Mouse (Mus musculus): ENCODE measurements at regions not wholly inside any gene's neighbourhood (a gene's known extent, or its start where the extent isn't known, plus 50 kb on each side); places are given as distances from the start of the nearest gene placed in this dataset.
A peak's percentile ranks its signal among the peaks of the same experiment; 100 is the strongest.

GRCm38 (mm10) chr16:87645526-87646434 lies 53.0 kb upstream of the Bach1 start:
- ATAC-seq (peak; percentile 76), DNase-seq (ENCODE audit: low spot score) (peak; percentile 55)
- Histone ChIP-seq H3K4me1 (ENCODE audit: insufficient read depth, low read length) (no peaks in the 10 kb centered on the region), H3K27ac (no peak overlapping the region), H3K9ac (replicated peaks; ENCODE audit: low read length) (no peak overlapping the region), H3K4me2 (ENCODE audit: low read depth, low read length) (no peak overlapping the region), H3K9me3 (ENCODE audit: low read length) (no peaks in the 10 kb centered on the region), H3K27me3 (ENCODE audit: insufficient read depth, low read length) (no peaks in the 10 kb centered on the region), H3K36me3 (ENCODE audit: insufficient read depth, low read length) (no peaks in the 10 kb centered on the region), H3K4me3 (ENCODE audit: low read length) (no peak overlapping the region)
- whole genome bisulfite sequencing = 55% methylated on average over 12 of the region's 12 CpGs
- no peak for TF ChIP-seq CTCF (IDR thresholded peaks at IDR 0.05; ENCODE audit: low read depth)

DNA sequence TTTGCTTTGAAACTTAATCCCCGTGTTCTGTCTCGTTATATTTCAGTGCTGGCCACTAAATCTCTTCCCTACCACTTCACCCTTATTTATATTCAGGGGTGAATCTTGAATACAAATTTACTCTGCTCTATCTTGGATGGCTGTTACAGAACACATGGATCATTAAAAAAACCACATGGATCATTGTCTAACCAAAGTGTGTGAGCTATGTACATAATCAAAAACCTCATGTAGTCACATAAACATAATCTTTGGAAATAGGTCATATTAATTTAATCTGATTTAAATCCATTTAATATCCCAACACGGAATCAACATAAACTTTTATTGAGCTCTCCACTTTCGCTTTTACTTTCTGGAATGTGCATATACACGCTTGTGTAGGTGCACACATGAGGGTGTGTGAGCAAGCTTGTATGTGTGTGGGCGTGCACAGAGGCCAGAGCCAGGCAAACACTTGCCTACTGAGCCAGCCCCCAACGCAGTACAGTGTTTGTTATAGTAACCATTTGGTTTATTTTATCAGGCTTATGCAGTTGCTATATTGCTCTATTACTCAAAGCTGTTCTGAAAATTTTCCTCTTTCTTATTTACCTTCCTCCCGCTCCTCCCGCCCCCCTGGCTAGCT lies 52.2 kb upstream of the Bach1 start:
- no peak overlapping the region for H3K4me2 ChIP-seq (ENCODE audit: low read depth, low read length)
- H3K27ac ChIP-seq = no peak overlapping the region
- no peak for DNase-seq (ENCODE audit: low spot score)
- no peak overlapping the region for H3K9ac ChIP-seq (replicated peaks; ENCODE audit: low read length)
- ATAC-seq = no peak; the same call in 1 of the 2 replicates
- no peaks in the 10 kb centered on the region for H3K4me1 ChIP-seq (ENCODE audit: insufficient read depth, low read length)
- no peak for TF ChIP-seq CTCF (IDR thresholded peaks at IDR 0.05; ENCODE audit: low read depth)
- H3K36me3 ChIP-seq (ENCODE audit: insufficient read depth, low read length) = no peaks in the 10 kb centered on the region
- no peaks in the 10 kb centered on the region for H3K27me3 ChIP-seq (ENCODE audit: insufficient read depth, low read length)
- 78% methylated on average over 9 of the region's 9 CpGs for WGBS
- no peaks in the 10 kb centered on the region for H3K9me3 ChIP-seq (ENCODE audit: low read length)
- no peak overlapping the region for H3K4me3 ChIP-seq (ENCODE audit: low read length)
